In genomic region chr17:87469428-87469827, GRCm38 (mm10) we compare ENCODE assay signal across 41 mouse cellular contexts. TPM values are rescaled to one million over a fixed set of nuclear protein-coding genes. Genes with fewer than 3 reads are reported as not detected.
DNase-seq lines count a peak whose midpoint lies in the region; ATAC-seq and TF ChIP-seq lines count a peak whose summit lies in the region.
"Had no signal": no experiment of that assay in that cellular context is flagged by ENCODE, and none has a peak within 500 bp of the region (broad histone marks: within the 10 kb centered on the region; RNA-seq: fewer than 3 reads in every experiment).

No protein-coding gene starts in this region.

- ATAC-seq in liver, embryonic 14.5 days (ENCODE audit: insufficient read depth) = peak; percentile 54
- peak; percentile 45 for ATAC-seq in megakaryocyte-erythroid progenitor cell, adult 5-6 weeks (replicated peaks; ENCODE audit: low FRiP score, low TSS enrichment, poor library complexity, severe bottlenecking)
- ATAC-seq: forebrain, embryonic 13.5 days; hindbrain, embryonic 16.5 days; midbrain, embryonic 16.5 days had no signal

- H3K4me2 ChIP-seq in liver, embryonic 14.5 days (ENCODE audit: low read depth) = peak overlapping the region; percentile 48
- H3K4me2 ChIP-seq: forebrain, embryonic 13.5 days; limb, embryonic 13.5 days; neural tube, embryonic 13.5 days had no signal

- no peak for DNase-seq in heart, embryonic 10.5 days (ENCODE audit: low spot score)
- DNase-seq in heart, adult 11 months = no peak
- DNase-seq in c-Kit-positive CD71-positive TER-119-positive erythroid progenitor cells, embryonic 14.5 days (ENCODE audit: low spot score) = peak; percentile 29
- DNase-seq in liver, embryonic 14.5 days (ENCODE audit: low read depth in 3 of 3, low spot score in 3 of 3) = no peak
- no peak for DNase-seq in urinary bladder, adult 18-20 months (ENCODE audit: low spot score in 2 of 2)
- DNase-seq in cerebellum, adult 2 months = no peak
- DNase-seq in thymus, postnatal 14 days = no peak
- DNase-seq: adrenal gland, postnatal 25 days; cerebellum, adult 8-10 months; cerebellum, postnatal 36 days; gastrocnemius, postnatal 25 days; heart, postnatal 14 days; kidney, adult 2 months; kidney, postnatal 36 days; lung, adult 2 months; lung, postnatal 10 days; right cerebral cortex, postnatal 14 days; thymus, postnatal 25 days had no signal

- 58% methylated on average over 8 of the region's 8 CpGs for WGBS in heart, embryonic 10.5 days
- WGBS in liver, embryonic 14.5 days (ENCODE audit: insufficient replicate concordance) = 15% methylated on average over 8 of the region's 8 CpGs
- 89% methylated on average over 8 of the region's 8 CpGs for WGBS in cerebellum, adult 2 months

- H3K9ac ChIP-seq in liver, embryonic 14.5 days (replicated peaks) = no peak overlapping the region
- H3K9ac ChIP-seq: forebrain, embryonic 13.5 days; limb, embryonic 13.5 days; neural tube, embryonic 13.5 days had no signal

- peaks cover 39% of the 10 kb centered on the region for H3K4me1 ChIP-seq in heart, embryonic 10.5 days
- peaks cover 23 to 43% of the 10 kb centered on the region in 2 experiments for H3K4me1 ChIP-seq in liver, embryonic 14.5 days (replicated peaks; ENCODE audit: control insufficient read depth in 2 of 2, insufficient read depth in 2 of 2, low read length in 1 of 2)
- peaks cover 12% of the 10 kb centered on the region for H3K4me1 ChIP-seq in cerebellum, adult 2 months (ENCODE audit: control insufficient read depth, insufficient read depth, low read length)

- no peak for TF ChIP-seq CTCF in liver, embryonic 14.5 days (IDR thresholded peaks at IDR 0.05; ENCODE audit: low read depth)
- no peak for TF ChIP-seq CTCF in cerebellum, adult 2 months (IDR thresholded peaks at IDR 0.05; ENCODE audit: borderline replicate concordance, insufficient read depth, low read depth, low read length)

- no peak for TF ChIP-seq POLR2A in cerebellum, adult 2 months (IDR thresholded peaks at IDR 0.05; ENCODE audit: borderline replicate concordance, insufficient read depth, low read length)

- no peaks in the 10 kb centered on the region for H3K9me3 ChIP-seq in heart, embryonic 10.5 days
- no peaks in the 10 kb centered on the region for H3K9me3 ChIP-seq in liver, embryonic 14.5 days (ENCODE audit: control insufficient read depth, low read length)
- H3K9me3 ChIP-seq: forebrain, embryonic 13.5 days; hindbrain, embryonic 10.5 days; limb, embryonic 13.5 days; midbrain, embryonic 10.5 days; neural tube, embryonic 13.5 days had no signal

- peak overlapping the region; percentile 33; the same call in 1 of the 2 replicates for H3K27ac ChIP-seq in heart, embryonic 10.5 days
- H3K27ac ChIP-seq in liver, embryonic 14.5 days = no peak overlapping the region
- H3K27ac ChIP-seq in cerebellum, adult 2 months (ENCODE audit: insufficient read depth, low read length) = no peak overlapping the region
- H3K27ac ChIP-seq: forebrain, embryonic 13.5 days; hindbrain, embryonic 10.5 days; left cerebral cortex, adult 2 months; limb, embryonic 13.5 days; macrophage; midbrain, embryonic 10.5 days; neural tube, embryonic 13.5 days had no signal

- no peaks in the 10 kb centered on the region for H3K27me3 ChIP-seq in heart, embryonic 10.5 days (ENCODE audit: insufficient read depth, poor library complexity, severe bottlenecking)
- peaks cover 9% of the 10 kb centered on the region for H3K27me3 ChIP-seq in liver, embryonic 14.5 days (ENCODE audit: control insufficient read depth, insufficient read depth, low read length)
- no peaks in the 10 kb centered on the region for H3K27me3 ChIP-seq in cerebellum, adult 2 months (ENCODE audit: control insufficient read depth, insufficient read depth, low read length)
- H3K27me3 ChIP-seq: CH12.LX; forebrain, embryonic 13.5 days; neural tube, embryonic 13.5 days had no signal

- peak; percentile 50; the same call in 1 of the 2 replicates for TF ChIP-seq EP300 in liver, embryonic 14.5 days (IDR thresholded peaks at IDR 0.05; ENCODE audit: low read depth)

- no peaks in the 10 kb centered on the region for H3K36me3 ChIP-seq in heart, embryonic 10.5 days
- no peaks in the 10 kb centered on the region for H3K36me3 ChIP-seq in liver, embryonic 14.5 days (replicated peaks; ENCODE audit: control insufficient read depth, insufficient read depth, low read depth)
- H3K36me3 ChIP-seq: hindbrain, embryonic 10.5 days; limb, embryonic 13.5 days; midbrain, embryonic 10.5 days; neural tube, embryonic 13.5 days had no signal

- no peak overlapping the region for H3K4me3 ChIP-seq in heart, embryonic 10.5 days
- H3K4me3 ChIP-seq in liver, embryonic 14.5 days (ENCODE audit: insufficient read depth in 1 of 2, low read depth in 2 of 2, low read length in 2 of 2) = no peak overlapping the region
- H3K4me3 ChIP-seq in cerebellum, adult 2 months (replicated peaks; ENCODE audit: insufficient read depth, low read depth, low read length) = no peak overlapping the region
- H3K4me3 ChIP-seq: forebrain, embryonic 13.5 days; hindbrain, embryonic 10.5 days; layer of hippocampus, adult 2 months; left cerebral cortex, adult 2 months; limb, embryonic 13.5 days; midbrain, embryonic 10.5 days; myocyte; neural tube, embryonic 13.5 days had no signal

RNA-seq across cellular contexts. Expression of gene Calm2, which starts 22.7 kb away (rescaled TPM):
- polyA plus RNA-seq in heart, embryonic 10.5 days (2016; fragmentation: Nextera tagmentation; extraction: Ambion mirVana) = 738 and 942 TPM in 2 replicates
- polyA plus RNA-seq in liver, embryonic 14.5 days (2012; rRNA removed) = 112 and 195 TPM in 2 replicates
- polyA plus RNA-seq in liver, embryonic 14.5 days (2014; fragmentation: Nextera tagmentation; extraction: Ambion mirVana) = 368 and 373 TPM in 2 replicates
- total RNA-seq in megakaryocyte-erythroid progenitor cell, adult 5-6 weeks (2014; fragmentation: Nextera tagmentation) = 286 and 288 TPM in 2 replicates
- total RNA-seq in megakaryocyte-erythroid progenitor cell, adult 5-6 weeks (2017) = 970 and 1,345 TPM in 2 replicates
- polyA plus RNA-seq in cerebellum, adult 2 months (2012; rRNA removed) = 1,979 and 2,002 TPM in 2 replicates

RNA-seq across cellular contexts. Expression of gene Stpg4, which starts 41.9 kb away (rescaled TPM):
- polyA plus RNA-seq in heart, embryonic 10.5 days (2016; fragmentation: Nextera tagmentation; extraction: Ambion mirVana) = 0.52 TPM in 1 of 2 replicates, not detected in the other
- not detected in 2 replicates for polyA plus RNA-seq in liver, embryonic 14.5 days (2012; rRNA removed)
- not detected in 2 replicates for polyA plus RNA-seq in liver, embryonic 14.5 days (2014; fragmentation: Nextera tagmentation; extraction: Ambion mirVana)
- not detected in 2 replicates for total RNA-seq in megakaryocyte-erythroid progenitor cell, adult 5-6 weeks (2014; fragmentation: Nextera tagmentation)
- total RNA-seq in megakaryocyte-erythroid progenitor cell, adult 5-6 weeks (2017) = not detected in 2 replicates
- polyA plus RNA-seq in cerebellum, adult 2 months (2012; rRNA removed) = not detected in 2 replicates
- total RNA-seq: adrenal gland, adult 18-20 months; adrenal gland, postnatal 25 days; CH12.LX; gastrocnemius, postnatal 25 days; heart, adult 8-10 months; heart, postnatal 14 days; layer of hippocampus, adult 2 months; layer of hippocampus, postnatal 14 days; left cerebral cortex, adult 2 months; left cerebral cortex, postnatal 36 days had no signal
- polyA plus RNA-seq: C2C12; embryonic facial prominence, embryonic 11.5 days; forebrain, embryonic 13.5 days; heart, embryonic 14.5 days; hindbrain, embryonic 10.5 days; intestine, embryonic 14.5 days; kidney, adult 2 months; limb, embryonic 13.5 days; lung, adult 2 months; macrophage; midbrain, embryonic 10.5 days; midbrain, embryonic 16.5 days; myocyte; small intestine, adult 2 months; stomach, embryonic 14.5 days had no signal
